Mouse (Mus musculus): ENCODE data around the gene Hist1h2bb. TPM values are rescaled to one million over a fixed set of nuclear protein-coding genes. Genes with fewer than 3 reads are reported as not detected.

Hist1h2bb gene
- total and polyA plus RNA-seq, 3 experiments: 0.53 to 2,852 (median 54.6) TPM

DNA sequence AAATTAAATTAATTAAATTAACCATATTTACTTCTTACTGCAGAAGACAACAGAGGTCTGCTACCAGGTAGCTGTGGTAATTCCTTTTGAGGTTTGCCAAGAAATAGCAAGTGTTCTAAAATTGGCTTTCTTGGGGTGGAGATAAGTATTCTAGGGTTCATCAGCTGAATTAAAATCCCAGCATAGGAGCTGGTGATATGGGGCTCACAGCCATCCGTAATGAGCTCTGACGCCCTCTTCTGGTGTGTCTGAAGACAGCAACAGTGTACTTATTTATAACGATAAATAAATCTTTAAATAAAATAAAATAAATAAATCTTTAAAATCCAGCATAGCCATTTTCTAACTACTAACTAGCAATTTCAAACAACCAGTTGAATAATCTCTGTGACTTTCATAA, 46.8 kb upstream of the Hist1h2bb start:
- Histone ChIP-seq H3K27me3 (replicated peaks) (no peaks in the 10 kb centered on the region), H3K9ac (ENCODE audit: insufficient read depth, low read depth) (no peak overlapping the region), H3K4me3 (replicated peaks in 1 of 3; ENCODE audit: low read depth in 2 of 3, low read length in 2 of 3, poor library complexity in 1 of 3) (no peak overlapping the region), H3K9me3 (replicated peaks; ENCODE audit: low read length) (no peaks in the 10 kb centered on the region), H3K79me2 (replicated peaks; ENCODE audit: control insufficient read depth, extremely low read depth, insufficient read depth, poor library complexity, severe bottlenecking) (no peaks in the 10 kb centered on the region), H3K27ac (ENCODE audit: insufficient read depth, low read depth) (no peak overlapping the region), H3K4me2 (ENCODE audit: insufficient read depth, low read depth, poor library complexity, severe bottlenecking) (no peak overlapping the region), H3K36me3 (replicated peaks in 1 of 2; ENCODE audit: control insufficient read depth in 1 of 2, insufficient read depth in 1 of 2, low read length in 1 of 2) (no peaks in the 10 kb centered on the region), H3K4me1 (ENCODE audit: control insufficient read depth in 1 of 2, insufficient read depth in 2 of 2) (peaks cover 2 to 58% of the 10 kb centered on the region in 2 experiments; a peak in 2 of 4 replicates)
- DNase-seq (ENCODE audit: extremely low read depth): no peak
- in situ Hi-C loops (cut with MboI; ENCODE audit: low pct_ligation_motif_present, low pct_unique_long_range_greater_than_20kb, low sequenced_read_pairs): loop anchor here (5.0 kb wide), 1 partner anchor 38 kb away; the partner anchor contains the start of gene Hist1h1c
- TF ChIP-seq CHD2 (IDR thresholded peaks at IDR 0.05; ENCODE audit: low read length) (no peak), MAX (IDR thresholded peaks at IDR 0.05; ENCODE audit: low read length) (no peak), MAFK (IDR thresholded peaks at IDR 0.05; ENCODE audit: insufficient replicate concordance, low read length) (no peak), MXI1 (IDR thresholded peaks at IDR 0.05; ENCODE audit: low read depth, low read length) (no peak), NRF1 (IDR thresholded peaks at IDR 0.05; ENCODE audit: low read depth, low read length) (no peak), EP300 (IDR thresholded peaks at IDR 0.05; ENCODE audit: low read length) (no peak), JUND (conservative IDR thresholded peaks at IDR 0.05; ENCODE audit: low read depth, low read length) (no peak), CTCF (conservative IDR thresholded peaks at IDR 0.05 in 1 of 2, IDR thresholded peaks at IDR 0.05 in 1 of 2; ENCODE audit: low read depth in 2 of 2, low read length in 2 of 2) (peak in 1 of 2 experiments; percentile 36; a peak in 3 of 4 replicates)
- dilution Hi-C loops (cut with MboI; ENCODE audit: extremely low pct_ligation_motif_present, extremely low pct_unique_long_range_greater_than_20kb, low sequenced_read_pairs): loop anchor here (10.0 kb wide), 1 partner anchor 45 kb away; the partner anchor contains the start of genes Hist1h2bb and Hist1h3c

DNA sequence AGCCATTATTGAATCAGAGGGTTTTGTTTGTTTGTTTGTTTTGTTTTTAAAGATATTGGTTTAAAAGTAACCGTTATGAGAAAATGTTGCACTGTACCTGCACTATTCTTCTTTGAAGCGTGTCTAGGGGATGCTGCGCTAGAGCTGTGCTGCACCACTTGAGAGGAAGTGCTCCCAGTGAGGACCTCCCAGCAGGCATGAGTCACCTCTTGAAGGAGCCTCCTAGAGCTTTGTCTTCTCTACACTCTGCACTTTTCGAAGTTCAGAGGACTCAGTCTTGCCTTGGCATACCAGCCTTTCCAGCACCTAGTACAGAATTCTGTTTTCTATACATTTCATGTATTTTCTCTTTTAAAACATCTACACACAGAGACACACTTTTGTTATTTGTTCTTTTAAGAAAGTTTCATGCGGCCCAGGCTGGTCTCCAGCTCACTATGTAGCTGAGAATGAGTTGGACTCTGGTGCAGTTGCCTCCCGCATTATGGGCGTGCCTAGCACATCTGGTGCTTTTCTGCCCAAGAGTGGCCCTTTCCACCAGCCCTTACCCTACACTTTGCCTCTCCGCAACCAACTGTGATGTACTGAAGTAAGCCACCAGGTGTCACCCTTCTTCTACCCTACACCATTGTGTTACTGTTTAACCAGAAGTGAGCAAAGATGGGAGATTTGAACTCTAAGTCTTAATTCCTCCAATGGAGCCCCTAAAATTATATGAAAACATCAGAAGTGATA, 45.6 kb upstream of the Hist1h2bb start:
- Histone ChIP-seq H3K27ac (ENCODE audit: insufficient read depth, low read depth) (peak overlapping the region; percentile 6; the same call in 1 of the 2 replicates), H3K79me2 (replicated peaks; ENCODE audit: control insufficient read depth, extremely low read depth, insufficient read depth, poor library complexity, severe bottlenecking) (no peaks in the 10 kb centered on the region), H3K9ac (ENCODE audit: insufficient read depth, low read depth) (peak overlapping the region; percentile 55), H3K27me3 (replicated peaks) (no peaks in the 10 kb centered on the region), H3K4me1 (ENCODE audit: control insufficient read depth in 1 of 2, insufficient read depth in 2 of 2) (peaks cover 6 to 68% of the 10 kb centered on the region in 2 experiments), H3K4me2 (ENCODE audit: insufficient read depth, low read depth, poor library complexity, severe bottlenecking) (peak overlapping the region; percentile 30; the same call in 1 of the 2 replicates), H3K36me3 (replicated peaks in 1 of 2; ENCODE audit: control insufficient read depth in 1 of 2, insufficient read depth in 1 of 2, low read length in 1 of 2) (no peaks in the 10 kb centered on the region), H3K4me3 (replicated peaks in 1 of 3; ENCODE audit: low read depth in 2 of 3, low read length in 2 of 3, poor library complexity in 1 of 3) (no peak overlapping the region), H3K9me3 (replicated peaks; ENCODE audit: low read length) (no peaks in the 10 kb centered on the region)
- dilution Hi-C loops (cut with MboI; ENCODE audit: extremely low pct_ligation_motif_present, extremely low pct_unique_long_range_greater_than_20kb, low sequenced_read_pairs) (no loop called here), in situ Hi-C loops (cut with MboI; ENCODE audit: low pct_ligation_motif_present, low pct_unique_long_range_greater_than_20kb, low sequenced_read_pairs) (loop anchor here (5.0 kb wide), 1 partner anchor 36 kb away; the partner anchor contains the start of gene Hist1h1c)
- DNase-seq (ENCODE audit: extremely low read depth): peak; percentile 90
- TF ChIP-seq NRF1 (IDR thresholded peaks at IDR 0.05; ENCODE audit: low read depth, low read length) (no peak), CHD2 (IDR thresholded peaks at IDR 0.05; ENCODE audit: low read length) (no peak), SMC3 (IDR thresholded peaks at IDR 0.05; ENCODE audit: low read depth, low read length) (peak; percentile 99), USF2 (conservative IDR thresholded peaks at IDR 0.05; ENCODE audit: low read depth, low read length) (no peak), CTCF (conservative IDR thresholded peaks at IDR 0.05 in 1 of 2, IDR thresholded peaks at IDR 0.05 in 1 of 2; ENCODE audit: low read depth in 2 of 2, low read length in 2 of 2) (peak; percentile 45 to 97; a peak in 3 of 4 replicates), ZNF384 (IDR thresholded peaks at IDR 0.05; ENCODE audit: low read depth, low read length) (no peak), RAD21 (IDR thresholded peaks at IDR 0.05; ENCODE audit: low read depth, low read length) (peak; percentile 98), ZC3H11A (IDR thresholded peaks at IDR 0.05; ENCODE audit: low read depth, low read length) (peak; percentile 81), ZMIZ1 (IDR thresholded peaks at IDR 0.05; ENCODE audit: low read depth, low read length) (no peak), POLR2AphosphoS2 (IDR thresholded peaks at IDR 0.05; ENCODE audit: low read depth, low read length) (no peak), JUND (conservative IDR thresholded peaks at IDR 0.05; ENCODE audit: low read depth, low read length) (peak; percentile 20; the same call in 1 of the 2 replicates), TBP (conservative IDR thresholded peaks at IDR 0.05; ENCODE audit: low read depth, low read length) (no peak), SIN3A (IDR thresholded peaks at IDR 0.05; ENCODE audit: low read length) (peak; percentile 77), MAZ (IDR thresholded peaks at IDR 0.05; ENCODE audit: low read depth, low read length) (0 out of 2 replicates have a peak, but pooled peaks have one; percentile 46), MYC (IDR thresholded peaks at IDR 0.05; ENCODE audit: low read depth, low read length) (peak; percentile 55; the same call in 1 of the 2 replicates), ELF1 (IDR thresholded peaks at IDR 0.05; ENCODE audit: low read depth, low read length) (peak; percentile 36; the same call in 1 of the 2 replicates), MAX (IDR thresholded peaks at IDR 0.05; ENCODE audit: low read length) (0 out of 2 replicates have a peak, but pooled peaks have one; percentile 21), UBTF (IDR thresholded peaks at IDR 0.05; ENCODE audit: low read depth, low read length) (no peak), PAX5 (IDR thresholded peaks at IDR 0.05; ENCODE audit: low read length) (no peak), E2F4 (IDR thresholded peaks at IDR 0.05; ENCODE audit: insufficient replicate concordance, low read depth, low read length) (no peak), IRF4 (IDR thresholded peaks at IDR 0.05; ENCODE audit: low read depth, low read length) (peak; percentile 41; the same call in 1 of the 2 replicates), EP300 (IDR thresholded peaks at IDR 0.05; ENCODE audit: low read length) (no peak; the same call in 1 of the 2 replicates), NELFE (IDR thresholded peaks at IDR 0.05; ENCODE audit: low read depth, low read length) (peak; percentile 55; the same call in 1 of the 2 replicates), USF1 (IDR thresholded peaks at IDR 0.05; ENCODE audit: low read depth, low read length) (no peak), HCFC1 (IDR thresholded peaks at IDR 0.05; ENCODE audit: low read depth, low read length) (peak; percentile 10; the same call in 1 of the 2 replicates), JUN (IDR thresholded peaks at IDR 0.05; ENCODE audit: insufficient read depth, low read depth, low read length) (peak; percentile 22; the same call in 1 of the 2 replicates), ETS1 (conservative IDR thresholded peaks at IDR 0.05; ENCODE audit: low read depth, low read length) (no peak)
